Mouse (Mus musculus): ENCODE measurements around the gene Atp5l. TPM values are rescaled to one million over a fixed set of nuclear protein-coding genes. Genes with fewer than 3 reads are reported as not detected.

Atp5l gene
- polyA plus RNA-seq, 1 experiment from 2014 or later, result 753 TPM

DNA sequence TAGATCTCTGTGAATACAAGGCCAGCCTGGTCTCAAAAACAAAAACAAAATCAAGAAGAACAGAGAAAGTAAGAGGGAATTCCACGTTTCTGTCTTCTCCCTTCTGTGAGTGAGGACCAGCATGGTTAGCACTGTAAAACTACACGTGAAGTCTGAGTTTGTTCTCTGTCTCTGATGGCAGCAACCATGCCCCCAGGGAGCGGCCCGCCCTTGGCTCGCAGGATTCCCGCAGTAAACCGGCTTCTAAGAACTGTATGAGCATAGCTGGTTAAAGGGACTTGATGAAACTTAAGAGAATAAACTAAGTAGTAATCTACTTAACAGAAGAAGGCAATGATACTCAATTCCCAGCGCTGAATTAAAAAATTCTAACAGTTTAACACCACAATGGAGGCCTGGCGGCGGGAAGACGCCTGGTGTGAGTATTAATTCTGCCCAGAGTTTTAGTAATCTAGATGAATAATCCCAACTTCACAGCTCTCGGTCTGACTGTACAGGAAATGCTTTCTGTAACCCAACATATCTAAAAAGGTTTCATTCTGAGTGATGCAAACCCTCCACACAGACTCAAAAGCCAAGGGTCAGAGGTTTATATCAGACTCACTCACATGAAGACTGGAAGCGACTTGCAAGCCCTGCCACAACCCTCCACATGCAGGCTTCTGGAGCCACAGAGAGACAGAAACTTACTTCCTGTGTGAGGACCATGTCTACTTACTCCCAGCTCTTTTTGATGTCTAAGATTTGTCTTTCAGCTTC is 52.0 kb downstream of the Atp5l start:
- ATAC-seq (ENCODE audit: low FRiP score, low TSS enrichment), result no peak
- H3K9me3 ChIP-seq (ENCODE audit: low read length), result no peaks in the 10 kb centered on the region
- no peak overlapping the region for H3K27ac ChIP-seq (ENCODE audit: low read length)
- no peak overlapping the region for H3K9ac ChIP-seq (replicated peaks; ENCODE audit: low read length)
- H3K36me3 ChIP-seq (ENCODE audit: insufficient read depth, low read length), result peaks cover 9% of the 10 kb centered on the region; the same call in 1 of the 2 replicates
- H3K4me1 ChIP-seq (ENCODE audit: insufficient read depth, low read length), result peaks cover 13% of the 10 kb centered on the region; the same call in 1 of the 2 replicates
- no peak overlapping the region for H3K4me2 ChIP-seq (replicated peaks; ENCODE audit: low read depth, low read length)
- 80% methylated on average over 13 of the region's 13 CpGs for WGBS
- H3K27me3 ChIP-seq (ENCODE audit: insufficient read depth, low read length), result no peaks in the 10 kb centered on the region
- no peak overlapping the region for H3K4me3 ChIP-seq (ENCODE audit: low read length)

DNA sequence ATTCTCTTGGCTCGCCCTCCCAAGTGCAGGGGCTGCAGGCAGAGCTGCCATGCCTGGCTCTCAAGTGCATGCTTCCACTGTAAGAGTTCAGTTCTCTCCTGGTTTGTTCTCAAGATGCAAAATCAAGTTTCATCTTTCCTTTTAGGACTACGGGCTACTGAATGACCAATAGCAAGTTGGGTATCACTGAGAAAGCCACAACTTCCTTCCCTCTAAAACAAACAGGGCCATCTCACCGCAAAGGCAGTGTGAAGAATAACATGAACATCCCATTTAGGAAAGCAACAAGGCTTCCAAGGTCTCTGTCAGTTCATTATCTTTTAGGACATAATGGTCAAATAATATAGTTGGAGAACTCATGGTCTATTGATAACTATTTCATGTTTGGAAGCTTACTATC is 52.9 kb downstream of the Atp5l start:
- ATAC-seq (ENCODE audit: low FRiP score, low TSS enrichment), result no peak
- 87% methylated on average over 3 of the region's 3 CpGs for WGBS

DNA sequence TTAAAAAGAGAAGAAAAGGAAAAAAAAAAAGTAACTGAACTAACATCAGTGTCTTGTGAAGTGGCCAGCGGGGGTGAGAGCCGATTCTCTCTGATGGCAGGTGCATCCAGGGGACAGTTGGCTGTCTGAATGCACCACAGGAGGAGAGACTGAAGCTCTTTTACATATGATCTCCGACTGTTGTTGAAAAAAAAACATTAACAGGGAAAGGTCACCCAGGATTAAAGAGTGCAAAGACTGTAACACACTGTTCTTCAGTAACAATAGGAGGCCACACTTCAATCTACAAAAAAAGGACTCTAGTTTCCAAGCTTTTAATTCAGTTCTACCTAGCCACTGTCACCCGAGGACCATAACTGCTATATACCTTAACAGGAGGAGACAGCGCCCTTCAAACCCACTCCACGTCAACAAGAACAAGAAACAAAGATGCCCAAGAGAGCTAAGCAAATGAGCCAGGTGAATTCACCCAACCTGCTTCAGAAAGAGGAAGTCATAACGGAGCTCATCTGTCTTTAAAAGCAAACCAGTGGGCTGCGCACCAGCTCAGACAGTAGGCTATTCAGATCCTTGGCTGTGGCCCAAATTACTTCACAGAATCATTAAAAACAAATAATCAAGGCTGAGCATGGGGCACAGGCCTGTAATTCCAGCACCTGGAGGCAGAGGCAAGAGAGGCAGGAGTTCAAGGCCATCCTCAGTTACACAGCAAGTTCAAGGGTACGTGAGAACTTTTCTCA is 53.9 kb downstream of the Atp5l start:
- H3K4me3 ChIP-seq (ENCODE audit: low read length), result no peak overlapping the region
- no peak overlapping the region for H3K9ac ChIP-seq (replicated peaks; ENCODE audit: low read length)
- ATAC-seq (ENCODE audit: low FRiP score, low TSS enrichment), result no peak
- H3K4me2 ChIP-seq (replicated peaks; ENCODE audit: low read depth, low read length), result no peak overlapping the region
- no peaks in the 10 kb centered on the region; the same call in 1 of the 2 replicates for H3K9me3 ChIP-seq (ENCODE audit: low read length)
- H3K27ac ChIP-seq (ENCODE audit: low read length), result no peak overlapping the region
- H3K4me1 ChIP-seq (ENCODE audit: insufficient read depth, low read length), result peaks cover 10% of the 10 kb centered on the region; the same call in 1 of the 2 replicates
- H3K27me3 ChIP-seq (ENCODE audit: insufficient read depth, low read length), result no peaks in the 10 kb centered on the region
- peaks cover 15% of the 10 kb centered on the region for H3K36me3 ChIP-seq (ENCODE audit: insufficient read depth, low read length)
- WGBS, result 61% methylated on average over 9 of the region's 9 CpGs

More for the DNA sequence above, 52.9 kb downstream of the Atp5l start:
- no peak overlapping the region for H3K4me3 ChIP-seq (ENCODE audit: low read length)
- H3K27me3 ChIP-seq (ENCODE audit: insufficient read depth, low read length), result no peaks in the 10 kb centered on the region
- no peaks in the 10 kb centered on the region for H3K9me3 ChIP-seq (ENCODE audit: low read length)
- H3K4me1 ChIP-seq (ENCODE audit: insufficient read depth, low read length), result peaks cover 10% of the 10 kb centered on the region; the same call in 1 of the 2 replicates
- no peak overlapping the region for H3K9ac ChIP-seq (replicated peaks; ENCODE audit: low read length)
- H3K4me2 ChIP-seq (replicated peaks; ENCODE audit: low read depth, low read length), result no peak overlapping the region
- no peak overlapping the region for H3K27ac ChIP-seq (ENCODE audit: low read length)
- peaks cover 9% of the 10 kb centered on the region; the same call in 1 of the 2 replicates for H3K36me3 ChIP-seq (ENCODE audit: insufficient read depth, low read length)

Other genes starting within 250 kb of the Atp5l start
- gene Treh, start 247.5 kb downstream of the Atp5l start, polyA plus RNA-seq (2015; fragmentation: Nextera tagmentation; extraction: Ambion mirVana), result 0.17 TPM in 1 of 2 replicates, not detected in the other
- 37.0 and 37.6 TPM in 2 replicates for gene Phldb1, start 185.5 kb downstream of the Atp5l start, polyA plus RNA-seq (2015; fragmentation: Nextera tagmentation; extraction: Ambion mirVana)
- gene Arcn1, start 152.9 kb downstream of the Atp5l start, polyA plus RNA-seq (2015; fragmentation: Nextera tagmentation; extraction: Ambion mirVana), result 217 and 219 TPM in 2 replicates
- 100 and 111 TPM in 2 replicates for gene Ift46, start 152.8 kb downstream of the Atp5l start, polyA plus RNA-seq (2015; fragmentation: Nextera tagmentation; extraction: Ambion mirVana)
- gene Tmem25, start 121.4 kb downstream of the Atp5l start, polyA plus RNA-seq (2015; fragmentation: Nextera tagmentation; extraction: Ambion mirVana), result 34.9 and 40.4 TPM in 2 replicates
- gene Ttc36, start 117.7 kb downstream of the Atp5l start, polyA plus RNA-seq (2015; fragmentation: Nextera tagmentation; extraction: Ambion mirVana), result 161 and 182 TPM in 2 replicates
- gene Kmt2a, start 39.4 kb downstream of the Atp5l start, polyA plus RNA-seq (2015; fragmentation: Nextera tagmentation; extraction: Ambion mirVana), result 10.8 and 13.5 TPM in 2 replicates
- 24.3 and 29.1 TPM in 2 replicates for gene Ube4a, start 44.9 kb upstream of the Atp5l start, polyA plus RNA-seq (2015; fragmentation: Nextera tagmentation; extraction: Ambion mirVana)
- not detected in 2 replicates for gene Cd3g, start 59.7 kb upstream of the Atp5l start, polyA plus RNA-seq (2015; fragmentation: Nextera tagmentation; extraction: Ambion mirVana)
- gene Cd3d, start 61.0 kb upstream of the Atp5l start, polyA plus RNA-seq (2015; fragmentation: Nextera tagmentation; extraction: Ambion mirVana), result not detected in 2 replicates
- not detected in 2 replicates for gene Cd3e, start 88.9 kb upstream of the Atp5l start, polyA plus RNA-seq (2015; fragmentation: Nextera tagmentation; extraction: Ambion mirVana)
- gene Mpzl2, start 119.1 kb upstream of the Atp5l start, polyA plus RNA-seq (2015; fragmentation: Nextera tagmentation; extraction: Ambion mirVana), result 20.3 and 23.4 TPM in 2 replicates
- gene Mpzl3, start 134.4 kb upstream of the Atp5l start, polyA plus RNA-seq (2015; fragmentation: Nextera tagmentation; extraction: Ambion mirVana), result 3.2 and 3.7 TPM in 2 replicates
- 0.30 TPM in 1 of 2 replicates, not detected in the other for gene Jaml, start 158.4 kb upstream of the Atp5l start, polyA plus RNA-seq (2015; fragmentation: Nextera tagmentation; extraction: Ambion mirVana)
- 4.7 and 5.0 TPM in 2 replicates for gene Scn2b, start 197.0 kb upstream of the Atp5l start, polyA plus RNA-seq (2015; fragmentation: Nextera tagmentation; extraction: Ambion mirVana)
- 0.91 and 1.0 TPM in 2 replicates for gene Scn4b, start 217.7 kb upstream of the Atp5l start, polyA plus RNA-seq (2015; fragmentation: Nextera tagmentation; extraction: Ambion mirVana)

All from kidney, embryonic 16.5 days (tissue).